Mouse (Mus musculus): ENCODE data around the gene Ccdc117.

DNA sequence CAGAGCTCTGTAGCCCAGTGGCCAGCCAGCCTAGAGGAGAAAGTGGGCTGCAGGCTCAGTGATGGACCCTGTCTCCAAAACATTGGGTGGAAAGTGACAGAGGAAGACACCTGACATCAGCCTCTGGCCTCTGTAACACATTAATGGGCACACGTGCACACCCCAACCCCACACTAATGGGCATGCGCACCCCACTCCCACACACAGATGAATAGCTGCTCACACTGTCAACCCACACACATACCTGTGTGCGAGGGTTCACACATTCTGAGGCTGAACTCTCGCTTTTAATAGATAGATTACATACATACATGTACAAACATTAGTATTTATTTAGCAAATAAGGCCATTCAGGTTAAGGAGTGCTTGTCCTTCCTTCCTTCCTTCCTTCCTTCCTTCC is 27.9 kb downstream of the Ccdc117 start:
- TF ChIP-seq ZC3H11A (IDR thresholded peaks at IDR 0.05; ENCODE audit: borderline replicate concordance, low read depth, low read length): no peak
- no peak for TF ChIP-seq MAFK (IDR thresholded peaks at IDR 0.05; ENCODE audit: insufficient read depth, low read depth, low read length)
- no peak for TF ChIP-seq ZNF384 (IDR thresholded peaks at IDR 0.05; ENCODE audit: low read depth, low read length)

Measured in ES-E14 (cell line).